In the genomic region with DNA sequence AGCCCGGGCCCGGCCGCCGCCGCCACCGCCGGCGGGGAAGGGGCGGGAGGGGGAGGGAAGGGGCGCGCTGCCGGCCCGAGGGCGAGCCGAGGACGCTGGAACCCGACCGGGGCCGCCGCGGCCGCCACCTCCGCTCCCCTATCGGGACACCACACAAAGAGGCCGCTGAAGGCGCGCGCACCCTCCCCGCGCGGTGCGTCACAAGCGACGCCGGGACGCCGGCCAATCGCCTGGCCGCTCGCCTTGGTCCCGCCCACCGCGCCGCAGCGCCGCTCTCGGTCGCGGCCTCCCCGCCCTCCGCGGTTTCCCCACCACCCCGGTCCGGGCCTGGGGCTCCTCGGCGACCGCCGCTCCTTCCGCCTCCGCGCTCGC, we compare ENCODE assay signal across 8 mouse cellular contexts. TPM values are rescaled to one million over a fixed set of nuclear protein-coding genes. Genes with fewer than 3 reads are reported as not detected.
DNase-seq lines count a peak whose midpoint lies in the region; ATAC-seq and TF ChIP-seq lines count a peak whose summit lies in the region.

TSS of gene Hnrnpa0 (minus strand) at position 161 of the 372 bp plus-strand sequence.

- peak within 1 kb of the TSS; percentile 100 for H3K27ac ChIP-seq in forebrain, postnatal 0 days (ENCODE audit: low read depth, low read length)
- H3K27ac ChIP-seq in layer of hippocampus, adult 2 months: peak within 1 kb of the TSS; percentile 100
- peak within 1 kb of the TSS; percentile 99 for H3K27ac ChIP-seq in neural tube, embryonic 15.5 days (replicated peaks)

- no peak for TF ChIP-seq CTCF in G1E (IDR thresholded peaks at IDR 0.05; ENCODE audit: low read depth, low read length)
- TF ChIP-seq CTCF in forebrain, postnatal 0 days (IDR thresholded peaks at IDR 0.05; ENCODE audit: low read depth): no peak
- TF ChIP-seq CTCF in layer of hippocampus, adult 2 months (conservative IDR thresholded peaks at IDR 0.05): no peak
- no peak for TF ChIP-seq CTCF in lung, adult 2 months (IDR thresholded peaks at IDR 0.05; ENCODE audit: insufficient read depth, low read length)

- peak; percentile 90 for DNase-seq in G1E (ENCODE audit: low spot score)
- DNase-seq in cerebellum, adult 18-20 months: peak; percentile 91 to 99
- peak; percentile 97 for DNase-seq in forebrain, postnatal 0 days
- peak; percentile 96 to 98 for DNase-seq in heart, postnatal 36 days
- DNase-seq in layer of hippocampus, adult 2 months (ENCODE audit: low spot score in 2 of 2): peak; percentile 91 to 96
- DNase-seq in lung, adult 2 months: peak; percentile 95
- DNase-seq in testis, postnatal 10 days (ENCODE audit: low spot score): peak; percentile 98

- no peaks in the 10 kb centered on the region for H3K9me3 ChIP-seq in G1E (replicated peaks)
- H3K9me3 ChIP-seq in forebrain, postnatal 0 days (ENCODE audit: low read length): no peaks in the 10 kb centered on the region
- H3K9me3 ChIP-seq in neural tube, embryonic 15.5 days (replicated peaks): no peaks in the 10 kb centered on the region

- H3K4me3 ChIP-seq in G1E (ENCODE audit: low read depth, low read length): peak within 1 kb of the TSS; percentile 98
- H3K4me3 ChIP-seq in forebrain, postnatal 0 days (ENCODE audit: low read depth, low read length): peak within 1 kb of the TSS; percentile 100
- peak within 1 kb of the TSS; percentile 93 for H3K4me3 ChIP-seq in layer of hippocampus, adult 2 months
- peak within 1 kb of the TSS; percentile 85 for H3K4me3 ChIP-seq in lung, adult 2 months (replicated peaks; ENCODE audit: extremely low read depth, low read depth, low read length)
- peak within 1 kb of the TSS; percentile 94 for H3K4me3 ChIP-seq in neural tube, embryonic 15.5 days (replicated peaks)

- peak within 1 kb of the TSS; percentile 88 for H3K4me2 ChIP-seq in forebrain, postnatal 0 days (ENCODE audit: low read depth)
- H3K4me2 ChIP-seq in neural tube, embryonic 15.5 days: peak within 1 kb of the TSS; percentile 79

- ATAC-seq in G1E (ENCODE audit: extremely low read depth, insufficient number of reproducible peaks, low FRiP score, poor library complexity, severe bottlenecking): peak; percentile 54
- ATAC-seq in forebrain, postnatal 0 days: peak; percentile 92
- ATAC-seq in neural tube, embryonic 15.5 days (ENCODE audit: low FRiP score): peak; percentile 96

- peak within 1 kb of the TSS; percentile 99 for H3K9ac ChIP-seq in forebrain, postnatal 0 days
- peak within 1 kb of the TSS; percentile 98 for H3K9ac ChIP-seq in neural tube, embryonic 15.5 days (replicated peaks)

- peaks cover 36% of the 10 kb centered on the region for H3K4me1 ChIP-seq in G1E (ENCODE audit: insufficient read depth, low read depth, low read length)
- peaks cover 25% of the 10 kb centered on the region for H3K4me1 ChIP-seq in forebrain, postnatal 0 days (ENCODE audit: insufficient read depth)
- H3K4me1 ChIP-seq in lung, adult 2 months (ENCODE audit: control insufficient read depth, insufficient read depth, low read length): peaks cover 2% of the 10 kb centered on the region
- H3K4me1 ChIP-seq in neural tube, embryonic 15.5 days: peaks cover 39% of the 10 kb centered on the region

- H3K27me3 ChIP-seq in G1E (ENCODE audit: insufficient read depth, low read length): no peaks in the 10 kb centered on the region
- no peaks in the 10 kb centered on the region for H3K27me3 ChIP-seq in forebrain, postnatal 0 days (ENCODE audit: insufficient read depth, low read length)
- H3K27me3 ChIP-seq in neural tube, embryonic 15.5 days (replicated peaks): no peaks in the 10 kb centered on the region

- 0% methylated on average over 38 of the region's 62 CpGs for WGBS in forebrain, postnatal 0 days
- WGBS in lung, adult 2 months: 0% methylated on average over 26 of the region's 62 CpGs
- WGBS in neural tube, embryonic 15.5 days: 0% methylated on average over 14 of the region's 62 CpGs

- TF ChIP-seq POLR2A in lung, adult 2 months (IDR thresholded peaks at IDR 0.05; ENCODE audit: borderline replicate concordance, extremely low read depth, low read depth, low read length): peak; percentile 89; the same call in 1 of the 2 replicates

- intact Hi-C loops in heart, postnatal 36 days (cut with DNase I): loop anchor here (1.0 to 5.0 kb wide), 3 partner anchors 28 to 274 kb away; partner anchors contain the start of genes Hnrnpk, Idnk, Rmi1 and Ubqln1

- H3K36me3 ChIP-seq in G1E (replicated peaks): peaks cover 26% of the 10 kb centered on the region
- H3K36me3 ChIP-seq in forebrain, postnatal 0 days (ENCODE audit: insufficient read depth): no peaks in the 10 kb centered on the region
- H3K36me3 ChIP-seq in neural tube, embryonic 15.5 days: no peaks in the 10 kb centered on the region; the same call in 1 of the 2 replicates

RNA-seq across cellular contexts. Expression of gene Hnrnpa0, which starts in this region (rescaled TPM):
- total RNA-seq in G1E (2014; fragmentation: Nextera tagmentation) (63.4 and 64.9 TPM in 2 replicates), G1E (2017) (73.3 and 78.5 TPM in 2 replicates)
- 550 and 843 TPM in 2 replicates for polyA plus RNA-seq in G1E (2012)
- total RNA-seq in forebrain, postnatal 0 days (2014; rRNA removed): 197 and 234 TPM in 2 replicates
- polyA plus RNA-seq in forebrain, postnatal 0 days (2015; fragmentation: Nextera tagmentation; extraction: Ambion mirVana): 76.5 and 86.6 TPM in 2 replicates
- total RNA-seq in heart, postnatal 36 days (2021): 10 to 100 TPM; 62.0 to 76.3 TPM
- total RNA-seq in layer of hippocampus, adult 2 months (2021): 100 to 1,000 TPM; 120 to 122 TPM
- polyA plus RNA-seq in lung, adult 2 months (2012; rRNA removed): 57.5 and 84.1 TPM in 2 replicates
- polyA plus RNA-seq in neural tube, embryonic 15.5 days (2015; fragmentation: Nextera tagmentation; extraction: Ambion mirVana): 32.5 and 41.2 TPM in 2 replicates

Comparison
In these comparisons a context has a peak if more than half of its experiments do, and no peak if none do; other contexts are left out.
1. Peak in every context shown above with its lines: DNase-seq, ATAC-seq, H3K4me3 ChIP-seq and H3K27ac ChIP-seq.